Mouse (Mus musculus): ENCODE measurements around the gene Tesc.

Gene Tesc

GRCm38 (mm10) chr5:118073213-118073773 lies 45.8 kb downstream of the Tesc start:
- peak in 1 of 2 experiments; percentile 45 for DNase-seq (ENCODE audit: low spot score in 2 of 2)

DNA sequence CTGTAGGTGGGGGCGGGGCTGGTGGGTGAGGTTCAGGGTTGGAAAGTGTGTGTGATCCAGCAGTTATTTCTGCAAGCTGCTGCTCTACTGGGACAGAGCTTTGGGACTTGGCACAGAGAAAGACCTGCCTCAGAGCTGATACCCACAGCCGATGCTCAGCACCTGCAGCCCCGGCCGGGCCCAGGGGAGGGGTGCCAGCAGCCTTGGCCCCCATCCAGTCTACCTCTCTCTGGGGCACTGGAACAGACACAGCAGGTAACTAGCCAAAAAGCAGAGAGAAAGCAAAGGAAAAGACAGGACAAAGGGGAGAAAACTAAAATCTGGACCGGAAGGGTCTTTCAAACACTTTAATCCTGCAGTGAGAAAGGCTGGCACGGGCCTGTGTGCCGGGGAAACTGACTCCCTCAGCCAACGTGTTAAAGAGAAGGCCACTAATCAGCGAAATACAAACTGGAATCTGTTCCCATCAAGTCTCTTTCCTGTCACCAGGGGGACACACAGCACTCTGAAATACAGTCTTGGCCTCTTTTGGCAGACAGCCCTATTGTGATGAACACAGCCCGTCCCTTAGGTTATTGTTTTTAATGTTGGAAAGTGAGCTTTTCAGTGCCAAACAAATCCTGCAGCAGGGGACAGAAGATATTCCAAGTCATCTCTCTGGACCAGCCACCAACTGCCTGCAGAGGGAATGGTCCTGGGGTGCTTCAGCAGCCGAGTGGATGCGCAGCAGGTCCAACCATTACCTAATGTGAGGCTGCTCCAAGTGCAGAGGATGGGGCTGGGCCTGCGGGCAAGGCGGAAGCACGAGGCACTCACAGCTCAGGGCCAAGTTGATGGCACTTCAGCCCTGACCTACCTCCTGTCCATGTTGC lies 49.4 kb downstream of the Tesc start:
- DNase-seq (ENCODE audit: low spot score in 2 of 2): peak in 1 of 2 experiments; percentile 61

- no peak for DNase-seq (ENCODE audit: low spot score in 2 of 2)
Measured at GRCm38 (mm10) chr5:118078550-118078949, 51.0 kb downstream of the Tesc start.

- no peak for DNase-seq (ENCODE audit: low spot score in 2 of 2)
Measured at GRCm38 (mm10) chr5:118079354-118079753, 51.8 kb downstream of the Tesc start.

DNA sequence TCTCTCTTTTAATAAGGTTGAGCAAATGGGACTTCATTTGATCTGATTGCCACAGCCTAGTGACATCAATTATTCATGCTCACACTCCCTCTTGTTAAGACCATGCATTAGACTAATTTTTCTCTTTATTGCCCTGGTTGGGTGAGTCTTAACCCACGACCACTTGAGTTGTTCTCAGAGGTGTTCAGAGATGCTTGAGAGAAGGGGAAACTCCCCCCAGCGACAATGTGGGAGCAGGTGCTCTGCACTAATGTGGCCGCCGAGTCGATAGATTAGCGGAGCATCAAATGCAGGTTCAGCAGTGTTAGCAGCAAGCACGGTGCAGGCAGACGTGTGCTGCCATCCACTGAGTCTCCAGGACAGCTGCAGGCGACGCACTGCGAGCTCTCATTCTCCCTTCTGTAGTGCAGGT lies 52.3 kb downstream of the Tesc start:
- no peak for DNase-seq (ENCODE audit: low spot score in 2 of 2)

GRCm38 (mm10) chr5:118081374-118081949 lies 53.9 kb downstream of the Tesc start:
- no peak for DNase-seq (ENCODE audit: low spot score in 2 of 2)

DNA sequence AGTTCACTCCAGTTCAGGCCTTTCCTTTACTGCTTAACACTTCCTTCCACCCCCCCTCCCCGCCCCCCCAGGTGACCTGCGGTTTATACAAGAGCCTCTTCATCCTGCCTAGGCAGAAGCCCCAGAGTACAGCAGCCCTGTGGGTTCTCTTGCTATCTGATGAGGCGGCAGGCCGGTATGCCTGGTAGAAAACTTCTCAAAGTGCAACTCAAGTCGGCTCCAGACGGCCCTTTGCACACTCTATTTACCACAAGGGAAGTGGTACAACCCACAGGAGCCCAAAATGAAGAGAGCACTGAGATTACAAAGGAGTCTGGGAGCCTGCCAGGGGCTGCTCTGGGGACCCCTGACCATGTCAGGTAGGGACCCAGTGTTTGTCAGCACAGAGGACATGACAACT lies 54.5 kb downstream of the Tesc start:
- DNase-seq (ENCODE audit: low spot score in 2 of 2): no peak

GRCm38 (mm10) chr5:118083060-118083638 lies 55.6 kb downstream of the Tesc start:
- DNase-seq (ENCODE audit: low spot score in 2 of 2): no peak

- no peak for DNase-seq (ENCODE audit: low spot score in 2 of 2)
Measured at GRCm38 (mm10) chr5:118084171-118084727, 56.7 kb downstream of the Tesc start.

DNA sequence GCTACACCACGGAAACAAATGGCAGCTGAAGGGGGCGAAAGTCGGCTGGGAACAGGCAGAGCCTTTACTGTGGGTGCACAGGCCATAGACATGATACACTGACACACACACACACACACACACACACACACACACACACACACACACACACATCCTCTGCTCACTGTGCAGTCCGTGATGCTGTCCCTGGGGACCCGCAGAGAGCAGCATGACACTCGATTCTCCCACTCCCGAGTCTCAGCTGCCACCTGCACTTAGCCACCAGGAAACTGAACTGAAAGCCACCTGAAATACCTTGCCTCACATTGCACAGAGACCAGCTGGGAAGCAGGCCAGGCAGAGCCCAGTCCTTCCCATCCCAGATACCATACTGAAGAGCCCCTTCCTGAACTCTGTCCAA lies 57.8 kb downstream of the Tesc start:
- no peak for DNase-seq (ENCODE audit: low spot score in 2 of 2)

- no peak for DNase-seq (ENCODE audit: low spot score in 2 of 2)
Measured at GRCm38 (mm10) chr5:118086956-118087355, 59.4 kb downstream of the Tesc start.

GRCm38 (mm10) chr5:118089102-118089501 lies 61.6 kb downstream of the Tesc start:
- peak in 1 of 2 experiments; percentile 47 for DNase-seq (ENCODE audit: low spot score in 2 of 2)

GRCm38 (mm10) chr5:118090101-118090500 lies 62.6 kb downstream of the Tesc start:
- no peak for DNase-seq (ENCODE audit: low spot score in 2 of 2)

DNA sequence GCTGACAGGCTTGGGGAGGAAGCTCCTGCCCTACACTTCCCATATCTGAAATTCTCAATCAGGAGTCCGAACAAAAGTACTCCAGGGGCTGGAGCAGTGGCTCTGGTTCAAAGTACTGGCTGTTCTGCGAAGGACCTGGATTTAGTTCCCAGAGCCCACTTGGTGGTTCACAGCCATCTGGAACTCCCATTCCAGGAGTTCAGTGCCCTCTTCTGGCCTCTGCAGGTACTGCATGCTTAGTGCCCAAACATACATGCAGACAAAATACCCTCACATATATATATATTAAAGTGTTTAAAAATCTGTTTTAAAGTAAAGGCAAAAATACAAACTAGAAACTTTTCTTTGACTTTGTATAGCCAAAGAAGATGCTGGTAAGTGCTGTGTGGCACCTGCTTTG lies 63.3 kb downstream of the Tesc start:
- DNase-seq (ENCODE audit: low spot score in 2 of 2): no peak

DNA sequence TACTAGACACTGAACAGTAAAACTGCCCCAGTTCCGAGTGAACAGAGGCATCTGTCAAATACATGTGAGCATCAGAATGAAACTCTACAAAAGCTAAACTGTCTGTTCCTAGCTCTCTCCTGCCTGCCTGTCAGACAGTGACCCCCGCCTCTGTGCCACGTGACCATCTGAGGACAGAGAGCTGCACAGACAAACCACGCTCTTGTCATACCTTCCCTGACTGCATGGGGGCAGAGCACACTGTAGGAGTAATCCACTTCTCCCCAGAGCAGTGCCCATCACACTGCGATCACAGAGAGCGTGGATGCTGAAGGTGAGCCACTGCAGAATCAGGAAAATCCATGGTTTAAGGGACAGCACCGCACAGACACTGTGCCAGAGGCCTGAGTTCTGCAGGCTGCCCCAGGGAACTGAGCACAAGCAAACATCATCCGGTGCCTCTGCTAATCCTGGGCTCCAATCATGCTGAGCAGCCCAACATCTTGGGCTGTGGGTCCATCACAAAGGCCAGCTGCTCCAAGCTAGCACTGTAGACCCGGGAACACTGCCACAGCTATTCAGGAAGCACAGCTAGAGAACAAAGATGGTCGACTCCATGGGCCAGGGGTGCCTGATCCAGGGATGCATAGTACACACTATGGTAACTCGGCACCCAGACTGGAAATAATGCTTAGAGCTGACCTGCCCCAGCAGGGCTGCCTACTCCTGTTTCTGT lies 65.9 kb downstream of the Tesc start:
- DNase-seq (ENCODE audit: low spot score in 2 of 2): no peak

DNA sequence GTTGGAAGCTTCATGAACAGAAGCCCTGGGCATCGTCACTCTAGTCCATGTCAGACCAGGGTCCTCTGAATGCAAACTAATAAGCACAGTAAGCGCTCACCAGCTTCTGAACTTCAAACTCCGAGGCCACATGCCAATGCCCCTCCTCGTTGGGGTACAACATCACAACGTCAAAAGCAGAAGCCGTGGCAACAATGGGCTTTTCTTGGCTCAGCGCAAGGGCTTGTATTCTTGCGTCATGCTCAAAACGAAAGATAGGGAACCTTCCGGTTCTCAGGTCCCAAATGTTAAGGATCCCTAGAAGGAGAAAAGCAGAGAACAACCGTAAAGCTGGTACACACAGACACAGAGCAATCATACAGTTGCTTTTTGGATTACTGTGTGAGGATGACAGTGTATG lies 67.9 kb downstream of the Tesc start:
- no peak for DNase-seq (ENCODE audit: low spot score in 2 of 2)

DNA sequence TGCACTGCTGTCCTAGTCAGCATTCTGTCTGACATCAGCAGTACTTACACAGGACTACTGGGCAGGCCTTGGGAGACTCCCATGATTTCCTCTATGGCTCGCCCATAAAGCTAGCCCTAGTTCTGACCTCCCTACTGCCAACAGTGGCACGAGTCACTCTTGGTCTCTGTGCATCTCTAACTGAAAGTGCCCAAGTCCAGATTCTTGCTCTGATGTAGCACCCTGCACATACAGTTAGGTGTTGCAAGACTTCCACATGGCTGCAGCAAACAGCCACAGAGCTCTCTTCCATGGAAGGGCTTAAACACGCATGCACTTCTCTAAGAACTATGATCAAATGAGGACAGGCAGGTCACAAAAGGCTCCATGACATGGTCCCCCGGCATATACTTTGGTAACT lies 68.3 kb downstream of the Tesc start:
- DNase-seq (ENCODE audit: low spot score in 2 of 2): no peak

DNA sequence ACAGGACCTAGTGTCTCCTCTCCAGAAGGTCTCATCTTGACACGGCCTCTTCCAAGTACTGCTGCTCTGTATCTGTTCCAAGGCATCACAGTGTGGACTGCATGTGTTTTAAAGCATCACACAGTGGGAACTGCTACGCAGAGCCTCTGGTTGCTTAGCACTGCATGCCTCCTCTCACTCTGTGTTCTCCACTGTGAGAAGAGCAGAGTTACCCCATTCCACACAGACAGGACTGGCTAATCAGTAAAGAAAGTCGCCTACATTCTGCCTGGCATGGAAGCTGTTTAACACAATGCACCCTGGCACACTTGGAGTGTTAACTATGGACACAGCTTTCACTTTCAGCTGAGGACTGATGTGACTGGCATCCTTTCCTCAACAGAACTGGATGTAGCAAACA lies 68.8 kb downstream of the Tesc start:
- DNase-seq (ENCODE audit: low spot score in 2 of 2): no peak

- DNase-seq (ENCODE audit: low spot score in 2 of 2): no peak
Measured at GRCm38 (mm10) chr5:118099069-118099869, 71.7 kb downstream of the Tesc start.

GRCm38 (mm10) chr5:118099870-118100478 lies 72.4 kb downstream of the Tesc start:
- DNase-seq (ENCODE audit: low spot score in 2 of 2): no peak

All from cerebellum, postnatal 4 days (tissue).